Mouse (Mus musculus) G1E (cell line): ENCODE data around the gene Zfand3.

ENCODE experiments used
- CTCF ChIP-seq: IDR thresholded peaks from 2 replicates; pipeline ENCODE4 v1.5.1; 2012; ENCODE audit warnings: low read depth, low read length, inconsistent platforms, mixed read lengths
- GATA1 ChIP-seq: IDR thresholded peaks from 2 replicates; pipeline ENCODE4 v1.6.1; 2012; ENCODE audit warnings: borderline replicate concordance, low read length, inconsistent platforms, mixed read lengths
- POLR2AphosphoS5 ChIP-seq: IDR thresholded peaks from 2 replicates; pipeline ENCODE4 v1.6.1; 2012; ENCODE audit warnings: low read depth, low read length, inconsistent platforms; ENCODE audit not compliant: insufficient replicate concordance
- TAL1 ChIP-seq: conservative IDR thresholded peaks from 2 replicates; pipeline ENCODE4 v1.6.1; 2012; ENCODE audit warnings: low read depth, low read length, inconsistent platforms, mixed read lengths

- TF ChIP-seq CTCF: no peak
- no peak for TF ChIP-seq TAL1
- no peak for TF ChIP-seq GATA1
- TF ChIP-seq POLR2AphosphoS5: no peak
These were observed 19.0 kb upstream of the Zfand3 start for GRCm38 (mm10) chr17:29985534-29985933.
